Mouse (Mus musculus) testis, adult 2 months (tissue): ENCODE measurements around the gene Slc35f5.

ENCODE experiments used
- CTCF ChIP-seq: fragments of 200-500 bp; IDR thresholded peaks from 2 replicates; pipeline ENCODE4 v1.5.1; 2012; ENCODE audit warnings: low read depth, mild to moderate bottlenecking, inconsistent platforms, low read length, moderate library complexity; ENCODE audit not compliant: control insufficient read depth, insufficient read depth, insufficient replicate concordance
- POLR2A ChIP-seq: fragments of 200-500 bp; IDR thresholded peaks from 2 replicates; pipeline ENCODE4 v1.6.1; 2012; ENCODE audit warnings: low read depth, mild to moderate bottlenecking, inconsistent platforms, low read length, moderate library complexity; ENCODE audit not compliant: control insufficient read depth

DNA sequence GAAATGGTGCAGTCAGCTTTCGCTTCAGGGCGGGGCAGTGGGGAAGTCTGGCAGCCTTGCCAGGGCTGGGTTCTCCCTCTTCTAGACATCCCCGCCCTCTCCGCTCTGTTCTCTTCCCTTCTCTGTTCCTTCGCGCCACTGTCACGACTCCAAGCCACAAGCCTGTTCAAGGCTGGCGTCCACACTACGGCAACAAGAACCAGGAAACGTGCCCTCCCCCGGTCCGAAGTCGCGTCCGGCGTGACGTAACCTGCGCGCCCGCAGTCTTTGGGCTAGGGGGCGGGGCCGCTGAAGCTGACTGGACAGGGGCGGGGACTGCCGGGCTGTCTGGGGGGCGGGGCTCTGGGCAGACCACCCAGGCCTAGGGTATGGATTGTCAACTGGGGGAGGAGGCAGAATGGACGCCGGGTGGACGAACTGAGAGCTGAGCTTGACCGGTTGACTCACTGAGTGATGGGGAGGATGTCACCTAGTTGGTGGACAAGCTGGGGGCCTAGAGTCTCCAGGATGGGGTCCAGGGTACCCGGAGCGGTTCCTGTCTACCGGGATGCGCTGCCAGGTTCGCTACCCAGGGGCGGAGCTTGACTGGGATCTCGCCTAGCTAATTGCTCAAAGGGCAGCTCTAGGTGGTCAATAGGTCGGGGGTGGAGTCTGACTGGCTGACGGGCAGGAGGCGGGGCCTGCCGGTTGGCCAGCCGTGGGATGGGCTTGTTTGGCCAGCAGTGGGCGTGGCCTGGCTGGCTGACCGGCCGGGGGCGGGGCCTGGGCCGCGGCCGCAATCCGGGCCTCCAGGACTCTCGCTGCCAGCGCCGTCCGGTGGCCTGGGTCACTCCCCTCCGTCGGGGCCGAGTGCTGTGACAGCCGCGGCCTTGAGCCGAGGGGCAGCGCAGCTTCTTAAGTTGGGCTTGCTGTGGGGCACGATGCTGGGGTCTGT, at the start of gene Slc35f5:
- TF ChIP-seq POLR2A, result peak; percentile 87
- no peak for TF ChIP-seq CTCF
